Mouse (Mus musculus) heart, adult 2 months (tissue): ENCODE results near the gene Birc5. TPM values are rescaled to one million over a fixed set of nuclear protein-coding genes. Genes with fewer than 3 reads are reported as not detected.
A peak's percentile ranks its signal among the peaks of the same experiment; 100 is the strongest.

ENCODE experiments used
- DNase-seq, 2 experiments: peaks; one replicate each; pipeline ENCODE4 v3.0.0; 2021
- H3K27ac ChIP-seq: fragments of 200-600 bp; 2 replicates; pipeline ENCODE4 v1.8.1; 2022
- H3K27me3 ChIP-seq: fragments of 200-500 bp; 2 replicates; pipeline ENCODE4 v1.6.1; 2012; ENCODE audit warnings: mild to moderate bottlenecking, low read length, inconsistent platforms, mixed read lengths; ENCODE audit not compliant: control insufficient read depth, insufficient read depth
- H3K36me3 ChIP-seq: fragments of 200-500 bp; 2 replicates; pipeline ENCODE4 v1.6.1; 2012; ENCODE audit warnings: low read length, inconsistent platforms; ENCODE audit not compliant: control insufficient read depth, insufficient read depth
- H3K4me1 ChIP-seq: fragments of 200-500 bp; 2 replicates; pipeline ENCODE4 v1.6.1; 2011; ENCODE audit warnings: low read length; ENCODE audit not compliant: control insufficient read depth, insufficient read depth
- H3K4me3 ChIP-seq: fragments of 200-600 bp; 2 replicates; pipeline ENCODE4 v1.8.1; 2022
- H3K79me2 ChIP-seq: fragments of 200-500 bp; replicated peaks from 2 replicates; pipeline ENCODE4 v1.6.1; 2012; ENCODE audit warnings: mild to moderate bottlenecking, inconsistent platforms, low read length, moderate library complexity, mixed read lengths; ENCODE audit not compliant: control insufficient read depth, insufficient read depth
- H3K9ac ChIP-seq: fragments of 200-500 bp; 2 replicates; pipeline ENCODE4 v1.6.1; 2012; ENCODE audit warnings: low read depth, mild to moderate bottlenecking, control low read depth, inconsistent platforms, low read length, mixed read lengths
- CTCF ChIP-seq: fragments of 200-600 bp; IDR thresholded peaks from 2 replicates; pipeline ENCODE4 v1.8.1; 2022; ENCODE audit warnings: antibody characterized with exemption, mild to moderate bottlenecking, moderate library complexity
- EP300 ChIP-seq: fragments of 200-500 bp; IDR thresholded peaks from 2 replicates; pipeline ENCODE4 v1.6.1; 2011; ENCODE audit warnings: low read depth, low read length, control low read depth; ENCODE audit not compliant: insufficient read depth
- POLR2A ChIP-seq: fragments of 200-500 bp; IDR thresholded peaks from 2 replicates; pipeline ENCODE4 v1.6.1; 2011; ENCODE audit warnings: mild to moderate bottlenecking, low read depth, low read length, control low read depth; ENCODE audit not compliant: insufficient read depth
- WGBS: fragments of 180-500 bp; shearing (Covaris S2); methylation state at CpG from one replicate; pipeline ENCODE4 v1.1.7; 2018; 5-methylcytosine and 5-hydroxymethylcytosine counted together
- intact Hi-C: fragments of 180-260 bp; cut with DNase I; formaldehyde crosslinking; loops from one replicate; pipeline ENCODE4 v1.15.1; 2025
- polyA plus RNA-seq: library from polyadenylated mRNA; depleted of rRNA; stranded (reverse); fragments of >200 nt; gene quantifications from 2 replicates; pipeline ENCODE4 v1.2.3, GENCODE M21; 2012
- total RNA-seq, 2 experiments: library from RNA; stranded (reverse); gene quantifications; 2 replicates each; pipeline ENCODE4 v1.2.3; 2021

Gene Birc5
- total and polyA plus RNA-seq, 3 experiments = 0.18 to 0.80 (median 0.35) TPM

DNA sequence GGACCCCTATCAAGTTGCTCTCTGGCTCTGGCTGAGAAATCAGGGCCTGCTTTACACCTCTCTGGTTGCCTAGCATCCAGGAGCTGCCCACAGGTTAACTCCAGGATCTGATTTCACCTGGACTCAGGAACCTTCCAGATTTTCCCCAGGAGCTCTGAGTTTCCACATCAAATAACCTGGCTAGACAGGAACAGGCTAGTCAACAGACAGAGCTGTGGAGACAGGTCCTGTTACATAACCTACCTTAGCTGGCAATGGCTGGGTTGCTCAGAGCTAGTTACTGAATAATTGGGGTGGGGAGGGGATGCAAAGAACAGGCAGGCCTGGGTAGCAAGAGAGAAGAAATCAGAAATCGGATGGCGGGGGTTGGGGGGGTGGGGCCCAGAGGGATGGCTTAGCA, 4.1 kb upstream of the Birc5 start:
- H3K27me3 ChIP-seq = no peaks in the 10 kb centered on the region
- TF ChIP-seq CTCF (no peak), POLR2A (no peak), EP300 (no peak)
- H3K4me1 ChIP-seq = peaks cover 2% of the 10 kb centered on the region
- no peaks in the 10 kb centered on the region for H3K36me3 ChIP-seq
- 80% methylated on average over 2 of the region's 2 CpGs for WGBS
- no peak overlapping the region for H3K4me3 ChIP-seq
- no peak overlapping the region for H3K27ac ChIP-seq
- no peak for DNase-seq
- intact Hi-C loops = no loop called here
- H3K9ac ChIP-seq = no peak overlapping the region
- H3K79me2 ChIP-seq = no peaks in the 10 kb centered on the region

DNA sequence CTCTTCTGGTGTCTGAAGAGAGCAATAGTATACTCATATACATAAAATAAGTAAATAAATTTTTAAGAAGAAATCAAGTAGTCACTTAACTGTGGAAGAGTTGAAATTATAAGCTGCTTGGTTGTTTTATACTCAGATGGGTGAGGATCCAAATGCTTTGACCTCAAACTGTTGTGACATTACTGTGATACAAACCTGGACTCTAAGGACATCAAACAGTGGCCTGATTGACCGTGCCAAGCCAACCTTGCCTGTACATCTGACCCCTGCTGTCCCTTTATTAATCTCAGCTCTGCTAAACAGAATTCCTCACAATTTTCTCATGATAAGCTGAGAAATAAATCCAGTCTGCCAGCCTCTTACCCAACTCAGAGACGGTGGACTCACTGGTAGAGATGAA, 3.4 kb upstream of the Birc5 start:
- no peak overlapping the region for H3K4me3 ChIP-seq
- peaks cover 2% of the 10 kb centered on the region for H3K4me1 ChIP-seq
- H3K27me3 ChIP-seq = no peaks in the 10 kb centered on the region
- TF ChIP-seq POLR2A = no peak
- TF ChIP-seq CTCF = no peak
- no peak for TF ChIP-seq EP300
- no peaks in the 10 kb centered on the region for H3K36me3 ChIP-seq
- H3K9ac ChIP-seq = no peak overlapping the region
- intact Hi-C loops = no loop called here
- DNase-seq = no peak
- no peaks in the 10 kb centered on the region for H3K79me2 ChIP-seq
- no peak overlapping the region for H3K27ac ChIP-seq
- WGBS = 81% methylated on average over 2 of the region's 2 CpGs

DNA sequence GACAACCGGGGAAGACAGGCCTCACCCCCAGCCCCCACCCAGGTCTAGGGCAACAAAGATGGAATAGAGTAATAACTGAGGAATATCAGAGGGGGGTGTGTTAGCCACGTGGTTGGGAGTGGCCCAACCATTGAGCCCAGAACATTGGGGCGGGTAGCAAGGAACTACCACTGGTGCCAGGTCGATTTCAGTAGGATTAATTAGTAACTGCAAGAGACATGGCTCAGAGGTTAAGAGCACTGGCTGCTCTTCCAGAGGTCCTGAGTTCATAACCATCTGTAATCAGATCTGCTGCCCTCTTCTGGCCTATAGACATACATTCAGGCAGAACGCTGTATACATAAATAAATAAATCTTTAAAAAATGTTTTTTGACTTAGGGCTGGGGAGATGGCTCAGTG, 2.4 kb upstream of the Birc5 start:
- Histone ChIP-seq H3K36me3 (no peaks in the 10 kb centered on the region), H3K79me2 (no peaks in the 10 kb centered on the region), H3K9ac (no peak overlapping the region), H3K27ac (no peak overlapping the region), H3K27me3 (no peaks in the 10 kb centered on the region), H3K4me1 (peaks cover 2% of the 10 kb centered on the region), H3K4me3 (no peak overlapping the region)
- TF ChIP-seq EP300 (no peak), CTCF (peak; percentile 64), POLR2A (no peak)
- no peak for DNase-seq
- intact Hi-C loops = no loop called here
- 51% methylated on average over 5 of the region's 5 CpGs for WGBS

DNA sequence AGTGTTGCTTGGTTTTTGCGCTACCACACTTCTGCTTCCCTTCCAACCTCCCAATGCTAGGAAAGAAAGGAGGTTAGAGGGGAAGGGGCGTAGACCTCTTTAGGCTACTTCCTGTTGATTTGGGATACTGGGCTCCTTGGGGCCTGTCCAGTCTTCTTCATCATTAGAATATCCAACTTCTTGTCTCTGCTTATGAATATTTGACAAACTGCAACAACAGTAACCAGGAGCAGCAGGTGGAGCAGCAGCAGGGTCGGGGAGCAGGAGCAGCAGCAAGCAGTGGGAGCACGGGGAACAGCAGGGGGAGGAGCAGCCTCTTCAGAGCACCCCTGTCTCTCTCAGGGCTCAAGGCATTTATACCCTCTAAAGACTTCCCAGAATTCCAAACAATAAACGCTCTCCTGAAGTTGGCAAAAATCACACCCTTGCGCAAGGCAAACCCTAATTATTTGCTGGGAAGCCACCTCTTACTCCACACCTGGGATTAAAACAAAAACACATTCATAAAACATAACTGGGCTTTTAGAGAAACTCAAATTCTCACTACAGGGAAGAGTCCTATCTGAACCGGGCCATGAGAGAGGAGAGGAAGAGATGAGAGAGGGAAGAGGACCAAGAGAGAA, 1.3 kb upstream of the Birc5 start:
- no peak overlapping the region for H3K9ac ChIP-seq
- WGBS = 66% methylated on average over 7 of the region's 7 CpGs
- H3K4me3 ChIP-seq = no peak overlapping the region; the same call in 1 of the 2 replicates

DNA sequence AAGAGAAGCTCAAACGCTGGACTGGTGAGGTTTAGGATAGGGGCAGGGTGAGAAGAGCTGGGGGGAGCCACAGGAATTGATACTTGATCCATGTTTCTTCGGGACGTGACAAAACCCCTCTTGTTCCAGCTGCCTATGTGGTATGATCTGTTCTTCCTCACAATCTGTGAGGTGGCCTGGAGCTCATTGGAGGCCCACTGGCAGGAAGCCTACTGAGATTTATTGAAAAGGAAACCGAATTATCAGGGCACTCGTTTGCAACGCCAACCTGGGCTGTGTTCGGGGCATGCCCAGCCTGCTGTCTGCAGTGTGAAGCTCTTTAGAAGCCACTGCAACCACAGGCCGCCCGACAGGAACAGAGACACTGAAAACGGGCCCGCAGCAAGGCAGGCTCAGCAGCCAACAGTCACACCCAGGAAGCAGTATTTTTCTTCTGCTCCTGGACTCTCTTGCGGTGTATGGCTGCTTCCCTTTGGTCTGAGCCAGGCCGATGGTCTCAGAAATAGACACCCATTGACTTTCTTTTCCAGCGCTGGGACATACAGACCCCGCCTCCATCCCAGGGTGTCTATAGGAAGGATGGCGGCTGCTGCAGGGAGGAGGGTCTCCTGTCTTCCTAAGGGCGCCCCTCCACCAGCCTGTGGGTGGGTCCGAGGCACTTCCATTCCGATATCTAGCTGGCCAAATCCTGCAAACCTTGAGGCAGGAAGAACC, 623 bp upstream of the Birc5 start:
- WGBS = 4% methylated on average over 19 of the region's 19 CpGs
- intact Hi-C loops = no loop called here
- TF ChIP-seq POLR2A (no peak), EP300 (no peak), CTCF (no peak)
- no peaks in the 10 kb centered on the region for H3K36me3 ChIP-seq
- peak overlapping the region; percentile 77 for H3K9ac ChIP-seq
- H3K79me2 ChIP-seq = no peaks in the 10 kb centered on the region
- H3K4me3 ChIP-seq = peak overlapping the region; percentile 56
- H3K27me3 ChIP-seq = no peaks in the 10 kb centered on the region
- peak overlapping the region; percentile 87 for H3K27ac ChIP-seq
- DNase-seq = peak; percentile 48 to 65
- peaks cover 2% of the 10 kb centered on the region for H3K4me1 ChIP-seq

More for the DNA sequence above, 1.3 kb upstream of the Birc5 start:
- no peaks in the 10 kb centered on the region for H3K36me3 ChIP-seq
- H3K27me3 ChIP-seq = no peaks in the 10 kb centered on the region
- intact Hi-C loops = no loop called here
- TF ChIP-seq CTCF = no peak
- no peak for TF ChIP-seq POLR2A
- TF ChIP-seq EP300 = no peak
- H3K27ac ChIP-seq = peak overlapping the region; percentile 87
- DNase-seq = no peak
- peaks cover 2% of the 10 kb centered on the region for H3K4me1 ChIP-seq
- H3K79me2 ChIP-seq = no peaks in the 10 kb centered on the region

DNA sequence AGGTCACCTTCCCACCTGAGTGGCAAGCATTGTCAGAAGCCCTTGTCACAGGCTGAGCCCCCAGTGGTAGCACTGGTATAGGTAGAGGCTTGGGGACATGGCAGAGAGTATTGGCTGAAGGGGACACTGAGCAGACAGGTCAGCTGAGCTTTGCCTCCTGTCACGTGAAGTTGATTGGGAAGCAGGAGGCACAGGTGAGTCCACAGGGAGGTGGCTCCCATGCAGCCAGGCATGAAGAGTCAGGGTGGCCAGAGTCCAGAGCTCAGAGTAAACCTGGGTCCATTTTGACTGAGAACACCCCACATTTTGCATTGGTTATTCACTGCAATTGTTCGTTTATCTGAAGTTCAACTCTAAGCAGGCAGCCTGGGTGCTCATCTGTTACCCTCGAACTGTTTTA, 3.8 kb downstream of the Birc5 start:
- DNase-seq = no peak
- Histone ChIP-seq H3K79me2 (no peaks in the 10 kb centered on the region), H3K27ac (no peak overlapping the region), H3K4me3 (no peak overlapping the region), H3K36me3 (no peaks in the 10 kb centered on the region), H3K9ac (no peak overlapping the region), H3K27me3 (no peaks in the 10 kb centered on the region), H3K4me1 (peaks cover 2% of the 10 kb centered on the region)
- TF ChIP-seq POLR2A (no peak), EP300 (no peak), CTCF (no peak)
- 90% methylated on average over 3 of the region's 3 CpGs for WGBS
- intact Hi-C loops = no loop called here
